8 mouse cellular contexts compared by ENCODE assay signal in genomic region chr16:23107231-23107942, GRCm38 (mm10). TPM values are rescaled to one million over a fixed set of nuclear protein-coding genes. Genes with fewer than 3 reads are reported as not detected.
DNase-seq lines count a peak whose midpoint lies in the region; ATAC-seq lines count a peak whose summit lies in the region.

TSS of gene Eif4a2 (plus strand) at chr16:23107444.

- H3K27ac ChIP-seq in heart, embryonic 13.5 days (replicated peaks) = peak within 1 kb of the TSS; percentile 98
- H3K27ac ChIP-seq in liver, embryonic 12.5 days = peak within 1 kb of the TSS; percentile 95
- peak within 1 kb of the TSS; percentile 99 for H3K27ac ChIP-seq in stomach, embryonic 15.5 days

- peak; percentile 96 for DNase-seq in CD4-positive helper T cell, adult 2 months (ENCODE audit: low read depth, low spot score)
- peak; percentile 82 for DNase-seq in brain, embryonic 18.5 days (ENCODE audit: low read depth, low spot score)
- peak; percentile 96 for DNase-seq in kidney, postnatal 10 days
- DNase-seq in natural killer cell, adult 2 months (ENCODE audit: low spot score in 2 of 2) = peak; percentile 92 to 93

- peak within 1 kb of the TSS; percentile 84 for H3K4me3 ChIP-seq in heart, embryonic 13.5 days
- H3K4me3 ChIP-seq in liver, embryonic 12.5 days = peak within 1 kb of the TSS; percentile 97
- H3K4me3 ChIP-seq in stomach, embryonic 15.5 days (replicated peaks) = peak within 1 kb of the TSS; percentile 91

- peak; percentile 91 for ATAC-seq in erythroid progenitor cell, adult 5-6 weeks (replicated peaks; ENCODE audit: low FRiP score, poor library complexity, severe bottlenecking)
- peak; percentile 77 for ATAC-seq in heart, embryonic 13.5 days (ENCODE audit: extremely low read depth, insufficient number of reproducible peaks, low FRiP score, low TSS enrichment)
- ATAC-seq in liver, embryonic 12.5 days = peak; percentile 91
- ATAC-seq in stomach, embryonic 15.5 days (ENCODE audit: insufficient read depth, low FRiP score, low read depth) = peak; percentile 92

- H3K36me3 ChIP-seq in heart, embryonic 13.5 days = peaks cover 41% of the 10 kb centered on the region
- H3K36me3 ChIP-seq in liver, embryonic 12.5 days = peaks cover 45% of the 10 kb centered on the region
- peaks cover 20% of the 10 kb centered on the region; the same call in 1 of the 2 replicates for H3K36me3 ChIP-seq in stomach, embryonic 15.5 days

- peaks cover 47% of the 10 kb centered on the region for H3K4me1 ChIP-seq in heart, embryonic 13.5 days
- peaks cover 49% of the 10 kb centered on the region for H3K4me1 ChIP-seq in liver, embryonic 12.5 days
- peaks cover 5% of the 10 kb centered on the region; the same call in 1 of the 2 replicates for H3K4me1 ChIP-seq in stomach, embryonic 15.5 days

- H3K27me3 ChIP-seq in heart, embryonic 13.5 days (replicated peaks) = no peaks in the 10 kb centered on the region
- H3K27me3 ChIP-seq in liver, embryonic 12.5 days (replicated peaks) = no peaks in the 10 kb centered on the region
- H3K27me3 ChIP-seq in stomach, embryonic 15.5 days (replicated peaks) = no peaks in the 10 kb centered on the region

- peak within 1 kb of the TSS; percentile 99 for H3K9ac ChIP-seq in heart, embryonic 13.5 days
- H3K9ac ChIP-seq in liver, embryonic 12.5 days = peak within 1 kb of the TSS; percentile 99
- peak within 1 kb of the TSS; percentile 100 for H3K9ac ChIP-seq in stomach, embryonic 15.5 days

- H3K4me2 ChIP-seq in heart, embryonic 13.5 days = peak within 1 kb of the TSS; percentile 97
- H3K4me2 ChIP-seq in liver, embryonic 12.5 days = peak within 1 kb of the TSS; percentile 81
- peak within 1 kb of the TSS; percentile 76 for H3K4me2 ChIP-seq in stomach, embryonic 15.5 days

- WGBS in heart, embryonic 13.5 days = under 1% methylated on average over 71 of the region's 71 CpGs
- WGBS in liver, embryonic 12.5 days (ENCODE audit: insufficient replicate concordance) = 1% methylated on average over 71 of the region's 71 CpGs
- WGBS in stomach, embryonic 15.5 days = under 1% methylated on average over 71 of the region's 71 CpGs

- H3K9me3 ChIP-seq in heart, embryonic 13.5 days = no peaks in the 10 kb centered on the region
- H3K9me3 ChIP-seq in liver, embryonic 12.5 days (replicated peaks) = no peaks in the 10 kb centered on the region
- no peaks in the 10 kb centered on the region for H3K9me3 ChIP-seq in stomach, embryonic 15.5 days

RNA-seq across cellular contexts. Expression of gene Eif4a2, which starts in this region (rescaled TPM):
- total RNA-seq in erythroid progenitor cell, adult 5-6 weeks (2015; ENCODE audit: low replicate concordance) = 140 and 151 TPM in 2 replicates
- total RNA-seq in erythroid progenitor cell, adult 5-6 weeks (2017; ENCODE audit: low replicate concordance) = 189 and 232 TPM in 2 replicates
- 147 and 163 TPM in 2 replicates for polyA plus RNA-seq in heart, embryonic 13.5 days (2015; fragmentation: Nextera tagmentation; extraction: Ambion mirVana)
- polyA plus RNA-seq in liver, embryonic 12.5 days (2016; fragmentation: Nextera tagmentation; extraction: Ambion mirVana) = 99.9 and 102 TPM in 2 replicates
- polyA plus RNA-seq in stomach, embryonic 15.5 days (2015; fragmentation: Nextera tagmentation; extraction: Ambion mirVana) = 224 and 234 TPM in 2 replicates

Comparison
In these comparisons a context has a peak if more than half of its experiments do, and no peak if none do; other contexts are left out.
1. Peak in every context shown above with its lines: DNase-seq, ATAC-seq, H3K4me3 ChIP-seq and H3K27ac ChIP-seq.